Mouse (Mus musculus) CH12.LX (cell line): ENCODE data around the gene Fgf11.

Experiments
- CTCF ChIP-seq, 2 experiments: IDR thresholded peaks in 1 of 2; conservative IDR thresholded peaks in 1 of 2; 2 replicates each; pipeline ENCODE4 v1.5.1; 2011 to 2012; ENCODE audit warnings: low read depth in 2 of 2, low read length in 2 of 2, improper control_type of control experiment in 1 of 2, inconsistent platforms in 1 of 2, mild to moderate bottlenecking in 1 of 2, moderate library complexity in 1 of 2
- E2F4 ChIP-seq: IDR thresholded peaks from 2 replicates; pipeline ENCODE4 v1.6.1; 2011; ENCODE audit warnings: low read depth, low read length, improper control_type of control experiment; ENCODE audit not compliant: insufficient replicate concordance
- EP300 ChIP-seq: IDR thresholded peaks from 2 replicates; pipeline ENCODE4 v1.6.1; 2011; ENCODE audit warnings: low read length, improper control_type of control experiment
- IRF4 ChIP-seq: IDR thresholded peaks from 2 replicates; pipeline ENCODE4 v1.6.1; 2014; ENCODE audit warnings: low read depth, mild to moderate bottlenecking, inconsistent platforms, low read length, improper control_type of control experiment
- KAT2A ChIP-seq: IDR thresholded peaks from 2 replicates; pipeline ENCODE4 v1.6.1; 2012; ENCODE audit warnings: low read length, improper control_type of control experiment, inconsistent platforms; ENCODE audit not compliant: insufficient replicate concordance
- MAX ChIP-seq: IDR thresholded peaks from 2 replicates; pipeline ENCODE4 v1.6.1; 2011; ENCODE audit warnings: low read length, improper control_type of control experiment
- MAZ ChIP-seq: IDR thresholded peaks from 2 replicates; pipeline ENCODE4 v1.6.1; 2012; ENCODE audit warnings: low read depth, mild to moderate bottlenecking, inconsistent platforms, low read length, improper control_type of control experiment, moderate library complexity
- MXI1 ChIP-seq: IDR thresholded peaks from 2 replicates; pipeline ENCODE4 v1.6.1; 2011; ENCODE audit warnings: mild to moderate bottlenecking, low read depth, low read length, improper control_type of control experiment
- NELFE ChIP-seq: IDR thresholded peaks from 2 replicates; pipeline ENCODE4 v1.6.1; 2011; ENCODE audit warnings: low read depth, low read length, improper control_type of control experiment
- POLR2A ChIP-seq: IDR thresholded peaks from 2 replicates; pipeline ENCODE4 v1.6.1; 2011; ENCODE audit warnings: low read depth, mild to moderate bottlenecking, improper control_type of control experiment, low read length
- SIN3A ChIP-seq: IDR thresholded peaks from 2 replicates; pipeline ENCODE4 v1.6.1; 2012; ENCODE audit warnings: low read length, improper control_type of control experiment, inconsistent platforms
- TCF12 ChIP-seq: IDR thresholded peaks from 2 replicates; pipeline ENCODE4 v1.6.1; 2014; ENCODE audit warnings: low read depth, mild to moderate bottlenecking, inconsistent platforms, low read length, improper control_type of control experiment
- ZC3H11A ChIP-seq: IDR thresholded peaks from 2 replicates; pipeline ENCODE4 v1.6.1; 2012; ENCODE audit warnings: low read depth, mild to moderate bottlenecking, inconsistent platforms, low read length, improper control_type of control experiment
- ZNF384 ChIP-seq: IDR thresholded peaks from 2 replicates; pipeline ENCODE4 v1.6.1; 2012; ENCODE audit warnings: low read depth, low read length, improper control_type of control experiment, inconsistent platforms

GRCm38 (mm10) chr11:69775716-69776115, 25.9 kb downstream of the Fgf11 start:
- no peak for TF ChIP-seq CTCF (conservative IDR thresholded peaks at IDR 0.05 in 1 of 2, IDR thresholded peaks at IDR 0.05 in 1 of 2; ENCODE audit: low read depth in 2 of 2, low read length in 2 of 2)
- no peak for TF ChIP-seq TCF12
- TF ChIP-seq ZC3H11A: no peak
- TF ChIP-seq MAX: no peak
- no peak for TF ChIP-seq IRF4
- no peak for TF ChIP-seq ZNF384
- no peak for TF ChIP-seq MAZ
- TF ChIP-seq MXI1: no peak
- no peak for TF ChIP-seq NELFE
- TF ChIP-seq KAT2A: no peak
- no peak for TF ChIP-seq E2F4
- TF ChIP-seq EP300: no peak
- TF ChIP-seq POLR2A: no peak
- TF ChIP-seq SIN3A: no peak
